Mouse (Mus musculus): ENCODE measurements around the gene D930048N14Rik. TPM values are rescaled to one million over a fixed set of nuclear protein-coding genes. Genes with fewer than 3 reads are reported as not detected.
"Not testable (repeated sequence)": the region's sequence is repeated elsewhere in the genome, so short reads cannot be mapped to it uniquely, and the experiment has no call there.

D930048N14Rik gene
- polyA plus RNA-seq, 1 experiment from 2014 or later, result 2.8 TPM

DNA sequence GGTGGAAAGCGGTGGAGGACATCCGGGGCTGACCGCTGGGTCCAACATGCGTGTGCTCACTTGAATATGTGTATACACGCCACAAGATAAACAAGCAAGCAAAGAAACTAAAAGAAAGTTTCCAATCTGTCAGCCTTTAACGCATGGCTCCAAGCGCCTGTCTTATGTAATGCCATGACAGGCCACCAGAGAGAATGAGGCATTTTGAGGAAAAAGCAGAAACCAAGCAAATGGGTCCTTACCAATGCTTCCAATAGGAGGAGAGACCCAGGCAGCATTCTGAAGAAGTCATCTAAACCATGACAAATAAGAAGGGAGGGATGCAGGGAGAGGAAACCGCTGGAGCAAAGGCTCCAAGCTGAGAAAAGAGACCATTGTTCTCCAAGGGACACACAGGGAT lies 36.5 kb upstream of the D930048N14Rik start:
- H3K9ac ChIP-seq (ENCODE audit: low read depth, low read length), result no peak overlapping the region
- no peaks in the 10 kb centered on the region for H3K27me3 ChIP-seq (replicated peaks; ENCODE audit: control insufficient read depth, insufficient read depth, low read length)
- no peak overlapping the region for H3K4me2 ChIP-seq (ENCODE audit: low read depth, low read length)
- ATAC-seq (ENCODE audit: low read depth), result no peak
- H3K36me3 ChIP-seq (ENCODE audit: control insufficient read depth, insufficient read depth, low read length), result no peaks in the 10 kb centered on the region
- no peaks in the 10 kb centered on the region for H3K9me3 ChIP-seq (ENCODE audit: control insufficient read depth, low read length)
- no peak overlapping the region for H3K27ac ChIP-seq (replicated peaks; ENCODE audit: low read depth, low read length)
- 75% methylated on average over 8 of the region's 8 CpGs for WGBS
- peaks cover 12% of the 10 kb centered on the region; the same call in 1 of the 2 replicates for H3K4me1 ChIP-seq (ENCODE audit: control insufficient read depth, insufficient read depth, low read length)
- no peak for DNase-seq (ENCODE audit: low spot score)
- H3K4me3 ChIP-seq (ENCODE audit: low read depth, low read length), result no peak overlapping the region

DNA sequence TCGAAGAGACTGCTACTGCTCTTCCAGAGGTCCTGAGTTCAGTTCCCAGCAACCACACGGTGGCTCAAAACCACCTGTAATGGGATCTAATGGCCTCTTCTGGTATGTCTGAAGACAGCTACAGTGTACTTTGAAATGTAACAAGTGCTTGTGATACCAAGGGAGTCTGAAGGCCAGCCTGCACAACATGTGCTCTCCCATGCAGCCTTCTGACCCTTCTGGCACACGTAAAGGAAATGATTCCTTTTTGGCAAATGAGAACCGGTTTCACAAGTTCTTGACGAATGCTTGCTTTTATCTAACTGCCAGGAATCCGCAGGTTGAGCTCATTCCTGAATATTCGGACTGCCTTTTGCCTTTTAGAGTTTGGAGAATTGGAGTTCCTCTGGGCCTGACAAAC lies 35.6 kb upstream of the D930048N14Rik start:
- Histone ChIP-seq H3K9me3 (ENCODE audit: control insufficient read depth, low read length) (no peaks in the 10 kb centered on the region), H3K4me3 (ENCODE audit: low read depth, low read length) (peak overlapping the region; percentile 40), H3K4me2 (ENCODE audit: low read depth, low read length) (peak overlapping the region; percentile 74), H3K9ac (ENCODE audit: low read depth, low read length) (peak overlapping the region; percentile 66), H3K4me1 (ENCODE audit: control insufficient read depth, insufficient read depth, low read length) (peaks cover 12% of the 10 kb centered on the region; the same call in 1 of the 2 replicates), H3K27me3 (replicated peaks; ENCODE audit: control insufficient read depth, insufficient read depth, low read length) (no peaks in the 10 kb centered on the region), H3K27ac (replicated peaks; ENCODE audit: low read depth, low read length) (peak overlapping the region; percentile 87), H3K36me3 (ENCODE audit: control insufficient read depth, insufficient read depth, low read length) (no peaks in the 10 kb centered on the region)
- no peak for ATAC-seq (ENCODE audit: low read depth)
- DNase-seq (ENCODE audit: low spot score), result peak; percentile 79
- WGBS, result 22% methylated on average over 7 of the region's 7 CpGs

DNA sequence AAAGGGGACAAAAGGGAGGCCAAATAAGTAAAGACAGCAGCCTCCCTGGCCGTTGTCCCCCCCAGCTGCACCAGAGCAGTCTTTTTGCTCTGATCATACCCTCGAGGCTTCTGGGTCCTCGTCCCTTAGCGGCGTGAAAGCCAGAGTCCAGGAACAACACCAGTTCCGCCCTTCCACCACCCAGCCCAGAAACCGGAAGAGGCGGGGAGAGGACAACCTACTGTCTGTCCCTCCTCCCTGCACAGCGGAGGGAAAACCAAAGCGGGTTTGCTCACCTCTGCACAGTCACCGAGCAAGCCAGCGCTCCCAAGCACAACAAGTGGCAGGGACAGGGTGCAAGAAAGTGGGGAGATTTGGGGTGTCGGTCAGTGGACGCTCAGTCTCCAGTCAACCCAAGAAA lies 35.2 kb upstream of the D930048N14Rik start:
- H3K36me3 ChIP-seq (ENCODE audit: control insufficient read depth, insufficient read depth, low read length), result no peaks in the 10 kb centered on the region
- H3K9me3 ChIP-seq (ENCODE audit: control insufficient read depth, low read length), result no peaks in the 10 kb centered on the region
- peaks cover 15% of the 10 kb centered on the region for H3K4me1 ChIP-seq (ENCODE audit: control insufficient read depth, insufficient read depth, low read length)
- ATAC-seq (ENCODE audit: low read depth), result peak; percentile 75
- peak overlapping the region; percentile 87 for H3K27ac ChIP-seq (replicated peaks; ENCODE audit: low read depth, low read length)
- H3K27me3 ChIP-seq (replicated peaks; ENCODE audit: control insufficient read depth, insufficient read depth, low read length), result no peaks in the 10 kb centered on the region
- 1% methylated on average over 13 of the region's 14 CpGs for WGBS
- peak overlapping the region; percentile 74 for H3K4me2 ChIP-seq (ENCODE audit: low read depth, low read length)
- peak overlapping the region; percentile 66 for H3K9ac ChIP-seq (ENCODE audit: low read depth, low read length)
- H3K4me3 ChIP-seq (ENCODE audit: low read depth, low read length), result peak overlapping the region; percentile 40
- DNase-seq (ENCODE audit: low spot score), result peak; percentile 87

DNA sequence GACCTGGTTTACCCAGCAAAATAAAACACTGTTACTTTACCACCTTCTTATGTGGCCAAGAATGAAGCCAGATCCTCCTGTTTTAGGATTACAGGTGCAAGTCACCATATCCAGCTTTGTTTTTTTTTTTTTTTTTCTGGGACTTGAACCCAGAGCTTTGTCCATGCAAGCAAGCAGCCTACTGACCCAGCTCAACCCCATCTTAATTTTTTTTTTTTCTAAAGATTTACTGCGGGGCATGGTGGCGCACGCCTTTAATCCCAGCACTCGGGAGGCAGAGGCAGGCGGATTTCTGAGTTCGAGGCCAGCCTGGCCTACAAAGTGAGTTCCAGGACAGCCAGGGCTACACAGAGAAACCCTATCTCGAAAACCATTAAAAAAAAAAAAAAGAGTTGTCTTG lies 34.6 kb upstream of the D930048N14Rik start:
- not testable (repeated sequence) for DNase-seq (ENCODE audit: low spot score); H3K27me3 ChIP-seq (replicated peaks; ENCODE audit: control insufficient read depth, insufficient read depth, low read length); H3K36me3 ChIP-seq (ENCODE audit: control insufficient read depth, insufficient read depth, low read length); H3K9me3 ChIP-seq (ENCODE audit: control insufficient read depth, low read length); ATAC-seq (ENCODE audit: low read depth)
- Histone ChIP-seq H3K9ac (ENCODE audit: low read depth, low read length) (peak overlapping the region; percentile 66), H3K27ac (replicated peaks; ENCODE audit: low read depth, low read length) (peak overlapping the region; percentile 87; the same call in 1 of the 2 replicates), H3K4me1 (ENCODE audit: control insufficient read depth, insufficient read depth, low read length) (peaks cover 19% of the 10 kb centered on the region), H3K4me2 (ENCODE audit: low read depth, low read length) (peak overlapping the region; percentile 74), H3K4me3 (ENCODE audit: low read depth, low read length) (0 out of 2 replicates have a peak overlapping the region, but pooled peaks have one; percentile 40)
- WGBS, result 97% methylated on average over 7 of the region's 7 CpGs

DNA sequence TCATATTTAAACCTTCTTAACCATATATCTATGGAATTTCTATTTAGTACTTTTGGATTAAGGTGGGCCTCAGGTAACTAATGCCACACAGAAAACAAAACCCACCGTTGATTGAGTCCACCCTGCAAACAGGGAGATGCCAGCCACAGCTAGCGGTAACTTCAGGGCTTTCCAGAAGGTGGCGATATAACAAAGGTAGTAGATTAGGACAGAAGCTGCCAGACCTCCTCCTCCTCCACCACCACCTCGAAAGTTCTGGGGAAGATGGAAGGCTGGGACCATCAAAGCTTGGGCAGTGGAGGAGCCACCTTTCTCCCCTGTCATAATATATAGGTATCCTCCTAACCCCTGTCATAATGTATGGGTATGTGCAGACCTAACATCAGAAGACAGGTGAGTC lies 33.1 kb upstream of the D930048N14Rik start:
- Histone ChIP-seq H3K4me1 (ENCODE audit: control insufficient read depth, insufficient read depth, low read length) (peaks cover 19% of the 10 kb centered on the region), H3K27ac (replicated peaks; ENCODE audit: low read depth, low read length) (no peak overlapping the region), H3K4me2 (ENCODE audit: low read depth, low read length) (no peak overlapping the region), H3K27me3 (replicated peaks; ENCODE audit: control insufficient read depth, insufficient read depth, low read length) (no peaks in the 10 kb centered on the region), H3K9me3 (ENCODE audit: control insufficient read depth, low read length) (no peaks in the 10 kb centered on the region), H3K4me3 (ENCODE audit: low read depth, low read length) (no peak overlapping the region), H3K36me3 (ENCODE audit: control insufficient read depth, insufficient read depth, low read length) (peaks cover 13% of the 10 kb centered on the region), H3K9ac (ENCODE audit: low read depth, low read length) (no peak overlapping the region)
- no peak for ATAC-seq (ENCODE audit: low read depth)
- 5% methylated on average over 4 of the region's 4 CpGs for WGBS
- DNase-seq (ENCODE audit: low spot score), result peak; percentile 83

DNA sequence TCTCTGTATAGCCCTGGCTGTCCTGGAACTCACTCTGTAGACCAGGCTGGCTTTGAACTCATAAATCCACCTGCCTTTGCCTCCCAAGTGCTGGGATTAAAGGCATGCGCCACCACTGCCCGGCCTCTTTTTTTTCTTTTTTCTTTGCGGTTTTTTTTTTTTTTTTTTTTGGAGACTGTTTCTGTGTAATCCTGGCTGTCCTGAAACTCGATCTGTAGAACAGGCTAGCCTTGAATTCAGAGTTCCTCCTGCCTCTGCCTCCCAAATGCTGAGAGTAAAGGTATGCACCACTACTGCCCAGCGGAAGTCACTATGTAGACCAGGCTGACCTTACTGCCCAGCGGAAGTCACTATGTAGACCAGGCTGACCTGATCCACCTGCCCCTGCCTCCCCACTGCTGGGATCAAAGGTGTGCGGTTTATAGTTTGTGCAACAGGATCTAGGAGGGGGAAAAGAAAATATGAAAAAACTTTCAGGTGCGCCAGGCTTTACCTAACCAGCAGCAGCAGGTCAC lies 31.8 kb upstream of the D930048N14Rik start:
- H3K9me3 ChIP-seq (ENCODE audit: control insufficient read depth, low read length), result no peaks in the 10 kb centered on the region
- peak overlapping the region; percentile 36; the same call in 1 of the 2 replicates for H3K9ac ChIP-seq (ENCODE audit: low read depth, low read length)
- H3K27ac ChIP-seq (replicated peaks; ENCODE audit: low read depth, low read length), result no peak overlapping the region
- no peaks in the 10 kb centered on the region for H3K27me3 ChIP-seq (replicated peaks; ENCODE audit: control insufficient read depth, insufficient read depth, low read length)
- peaks cover 25% of the 10 kb centered on the region for H3K36me3 ChIP-seq (ENCODE audit: control insufficient read depth, insufficient read depth, low read length)
- ATAC-seq (ENCODE audit: low read depth) (peak; percentile 8; the same call in 1 of the 2 replicates), DNase-seq (ENCODE audit: low spot score) (no peak)
- peak overlapping the region; percentile 58 for H3K4me3 ChIP-seq (ENCODE audit: low read depth, low read length)
- H3K4me2 ChIP-seq (ENCODE audit: low read depth, low read length), result peak overlapping the region; percentile 77
- WGBS, result 54% methylated on average over 8 of the region's 8 CpGs
- H3K4me1 ChIP-seq (ENCODE audit: control insufficient read depth, insufficient read depth, low read length), result peaks cover 19% of the 10 kb centered on the region

DNA sequence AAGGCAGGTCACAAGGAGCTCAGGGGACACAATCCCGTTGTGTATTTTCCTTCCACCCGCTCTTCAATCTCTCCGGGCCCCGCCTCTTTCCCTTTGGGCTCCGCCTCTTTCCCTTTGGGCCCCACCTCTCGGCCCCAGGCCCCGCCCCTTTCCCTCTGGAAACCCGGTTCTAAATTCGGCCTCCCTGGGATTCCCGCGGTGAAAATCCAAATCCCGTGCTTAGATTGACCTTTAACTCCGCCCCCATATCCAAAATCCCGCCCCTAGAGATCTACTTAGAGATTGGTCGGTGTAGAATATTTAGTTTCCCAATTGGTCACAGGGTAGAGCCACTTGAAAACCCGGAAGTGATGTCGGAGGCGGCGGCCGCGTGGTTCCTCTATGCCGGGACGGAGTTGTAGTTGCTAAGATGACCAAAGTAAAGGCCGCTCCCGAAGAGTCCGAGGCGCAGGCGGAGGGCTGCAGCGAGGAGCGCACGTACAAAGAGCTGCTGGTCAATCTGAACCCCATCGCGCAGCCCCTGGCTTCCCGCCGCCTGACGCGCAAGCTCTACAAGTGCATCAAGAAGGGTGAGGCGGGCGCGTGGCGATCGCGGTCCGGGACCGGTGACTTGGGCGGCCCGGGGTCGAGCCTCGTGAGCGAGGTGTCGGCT lies 31.2 kb upstream of the D930048N14Rik start, which contains the start of gene Nhp2:
Gene Nhp2, plus strand, starts transcription at position 327 of the 652 bp plus-strand sequence.
- H3K9ac ChIP-seq (ENCODE audit: low read depth, low read length), result peak within 1 kb of the TSS; percentile 71
- DNase-seq (ENCODE audit: low spot score) (peak; percentile 99), ATAC-seq (ENCODE audit: low read depth) (peak; percentile 93)
- no peaks in the 10 kb centered on the region for H3K27me3 ChIP-seq (replicated peaks; ENCODE audit: control insufficient read depth, insufficient read depth, low read length)
- H3K36me3 ChIP-seq (ENCODE audit: control insufficient read depth, insufficient read depth, low read length), result peaks cover 31% of the 10 kb centered on the region
- H3K27ac ChIP-seq (replicated peaks; ENCODE audit: low read depth, low read length), result 0 out of 2 replicates have a peak within 1 kb of the TSS, but pooled peaks have one; percentile 10
- peaks cover 19% of the 10 kb centered on the region for H3K4me1 ChIP-seq (ENCODE audit: control insufficient read depth, insufficient read depth, low read length)
- H3K9me3 ChIP-seq (ENCODE audit: control insufficient read depth, low read length), result no peaks in the 10 kb centered on the region
- WGBS, result under 1% methylated on average over 50 of the region's 51 CpGs
- peak within 1 kb of the TSS; percentile 58 for H3K4me3 ChIP-seq (ENCODE audit: low read depth, low read length)
- H3K4me2 ChIP-seq (ENCODE audit: low read depth, low read length), result peak within 1 kb of the TSS; percentile 77

DNA sequence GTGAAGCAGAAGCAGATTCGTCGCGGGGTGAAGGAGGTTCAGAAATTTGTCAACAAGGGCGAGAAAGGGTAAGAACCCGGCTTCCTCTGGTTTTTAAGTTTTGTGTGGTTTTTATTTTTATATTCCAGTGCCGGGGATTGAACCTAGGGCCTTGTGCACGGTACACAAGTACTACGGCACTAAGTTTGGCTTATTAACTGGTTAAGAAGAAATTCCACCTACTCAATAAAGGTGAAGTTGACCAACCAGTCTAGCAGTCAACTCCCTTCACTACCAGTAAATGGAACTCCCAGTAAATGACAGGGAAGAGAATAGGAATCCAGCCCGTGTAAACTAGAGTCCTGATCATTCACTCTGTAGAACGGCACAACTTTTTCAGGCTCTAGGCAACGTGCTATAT lies 30.7 kb upstream of the D930048N14Rik start:
- Histone ChIP-seq H3K36me3 (ENCODE audit: control insufficient read depth, insufficient read depth, low read length) (peaks cover 37% of the 10 kb centered on the region), H3K27ac (replicated peaks; ENCODE audit: low read depth, low read length) (0 out of 2 replicates have a peak overlapping the region, but pooled peaks have one; percentile 10)

More for the DNA sequence above, 30.7 kb upstream of the D930048N14Rik start:
- H3K9me3 ChIP-seq (ENCODE audit: control insufficient read depth, low read length), result no peaks in the 10 kb centered on the region
- H3K27me3 ChIP-seq (replicated peaks; ENCODE audit: control insufficient read depth, insufficient read depth, low read length), result no peaks in the 10 kb centered on the region
- H3K9ac ChIP-seq (ENCODE audit: low read depth, low read length), result peak overlapping the region; percentile 71
- peaks cover 15% of the 10 kb centered on the region for H3K4me1 ChIP-seq (ENCODE audit: control insufficient read depth, insufficient read depth, low read length)
- H3K4me2 ChIP-seq (ENCODE audit: low read depth, low read length), result peak overlapping the region; percentile 77
- no peak for DNase-seq (ENCODE audit: low spot score)
- WGBS, result under 1% methylated on average over 11 of the region's 11 CpGs
- ATAC-seq (ENCODE audit: low read depth), result no peak
- H3K4me3 ChIP-seq (ENCODE audit: low read depth, low read length), result peak overlapping the region; percentile 58

All from embryonic facial prominence, embryonic 14.5 days (tissue).